Mouse (Mus musculus) spleen, adult 2 months (tissue): ENCODE measurements around the gene Zfp358.

Experiments
- CTCF ChIP-seq: fragments of 200-500 bp; IDR thresholded peaks from 2 replicates; pipeline ENCODE4 v1.5.1; 2011; ENCODE audit warnings: mild to moderate bottlenecking, inconsistent platforms; ENCODE audit not compliant: insufficient read depth, insufficient read length, insufficient replicate concordance; ENCODE audit errors: extremely low read depth
- POLR2A ChIP-seq: fragments of 200-500 bp; IDR thresholded peaks from 2 replicates; pipeline ENCODE4 v1.6.1; 2011; ENCODE audit warnings: low read depth, low read length, inconsistent platforms

DNA sequence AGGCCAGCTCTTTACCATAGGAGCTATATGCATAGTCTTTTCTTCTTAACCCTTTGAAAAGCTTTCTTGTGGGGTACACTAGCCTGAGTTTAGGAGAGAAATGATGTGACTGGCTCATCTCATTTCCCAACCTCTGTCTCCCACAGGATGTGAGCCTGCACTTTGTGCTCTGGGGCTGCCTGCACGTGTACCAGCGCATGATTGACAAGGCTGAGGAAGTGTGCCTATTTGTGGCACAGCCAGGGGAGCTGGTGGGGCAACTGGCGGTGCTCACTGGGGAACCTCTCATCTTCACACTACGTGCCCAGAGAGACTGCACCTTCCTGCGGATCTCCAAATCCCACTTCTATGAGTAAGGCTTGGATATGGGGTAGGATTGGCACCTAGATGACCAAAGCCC, 37.9 kb downstream of the Zfp358 start:
- TF ChIP-seq CTCF (no peak), POLR2A (no peak)
